Mouse (Mus musculus) adrenal gland, adult 18-20 months (tissue): ENCODE measurements around the gene Slc23a2. TPM values are rescaled to one million over a fixed set of nuclear protein-coding genes. Genes with fewer than 3 reads are reported as not detected.
A peak's percentile ranks its signal among the peaks of the same experiment; 100 is the strongest.

Experiments used
- DNase-seq, 2 experiments: peaks; one replicate each; pipeline ENCODE4 v3.0.0; 2021 to 2022; ENCODE audit warnings: low spot score in 2 of 2
- total RNA-seq, 2 experiments: library from RNA; stranded (reverse); gene quantifications; 1 replicate in 1 of 2; 2 replicates in 1 of 2; pipeline ENCODE4 v1.2.3; 2021

Slc23a2 gene
- total RNA-seq, 2 experiments from 2014 or later: 239 to 346 TPM

DNA sequence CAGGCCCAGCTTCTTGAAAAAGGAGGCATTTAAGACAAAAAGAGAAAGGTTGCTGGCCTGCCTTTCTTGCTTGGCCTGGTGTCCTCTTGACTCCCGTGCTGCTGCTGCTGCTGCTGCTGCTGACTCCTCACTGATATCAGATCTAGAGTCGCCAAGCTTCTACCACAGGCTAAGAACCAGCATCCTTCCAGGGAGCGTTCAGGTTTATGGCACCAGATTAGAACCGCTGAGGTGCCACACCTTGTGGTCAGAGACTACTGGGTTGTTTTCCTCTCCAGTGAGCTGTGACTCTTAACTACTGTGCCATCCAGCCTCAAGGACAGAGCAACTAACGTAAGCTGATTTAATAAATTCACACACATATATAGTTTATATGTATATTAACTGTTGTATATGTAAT, 93.1 kb downstream of the Slc23a2 start:
- DNase-seq: no peak

DNA sequence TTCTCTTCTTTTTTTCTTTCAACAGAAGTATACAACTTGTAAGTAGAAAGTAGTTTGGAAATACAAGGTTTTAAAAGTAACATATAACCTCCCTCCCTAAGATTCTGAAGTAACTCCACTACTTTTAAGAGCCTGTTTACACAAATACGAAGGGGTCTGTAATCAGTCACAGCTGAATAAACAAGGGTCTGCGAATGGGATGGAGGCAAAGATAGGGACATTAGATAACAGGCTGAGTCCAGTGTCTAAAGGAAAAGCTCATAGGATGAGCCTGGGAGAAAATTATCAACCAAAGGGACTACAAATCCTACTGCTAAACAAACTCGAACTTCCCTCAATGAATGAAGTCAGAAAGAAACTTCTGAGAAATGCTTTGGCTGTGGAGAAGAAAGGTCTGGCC, 95.0 kb downstream of the Slc23a2 start:
- no peak for DNase-seq

DNA sequence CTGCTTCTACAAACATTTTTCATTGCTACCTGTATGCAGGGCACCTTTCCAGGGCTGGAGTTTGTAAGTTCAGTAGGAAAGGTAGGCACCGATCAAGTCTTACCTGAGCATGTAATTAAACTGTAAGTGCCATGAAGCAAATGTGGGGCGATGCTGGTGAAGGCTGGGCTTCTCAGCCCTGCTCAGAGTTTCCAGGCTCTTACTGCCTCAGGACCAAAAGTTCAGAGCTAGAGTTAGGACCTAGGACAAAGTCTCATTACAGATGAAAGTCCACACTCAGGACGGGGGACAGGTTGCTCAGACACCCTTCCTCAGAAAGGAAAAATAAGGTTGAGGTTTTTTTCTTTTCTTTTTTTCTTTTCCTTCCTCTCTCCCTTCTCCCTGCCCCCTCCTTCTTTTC, 95.4 kb downstream of the Slc23a2 start:
- no peak for DNase-seq

DNA sequence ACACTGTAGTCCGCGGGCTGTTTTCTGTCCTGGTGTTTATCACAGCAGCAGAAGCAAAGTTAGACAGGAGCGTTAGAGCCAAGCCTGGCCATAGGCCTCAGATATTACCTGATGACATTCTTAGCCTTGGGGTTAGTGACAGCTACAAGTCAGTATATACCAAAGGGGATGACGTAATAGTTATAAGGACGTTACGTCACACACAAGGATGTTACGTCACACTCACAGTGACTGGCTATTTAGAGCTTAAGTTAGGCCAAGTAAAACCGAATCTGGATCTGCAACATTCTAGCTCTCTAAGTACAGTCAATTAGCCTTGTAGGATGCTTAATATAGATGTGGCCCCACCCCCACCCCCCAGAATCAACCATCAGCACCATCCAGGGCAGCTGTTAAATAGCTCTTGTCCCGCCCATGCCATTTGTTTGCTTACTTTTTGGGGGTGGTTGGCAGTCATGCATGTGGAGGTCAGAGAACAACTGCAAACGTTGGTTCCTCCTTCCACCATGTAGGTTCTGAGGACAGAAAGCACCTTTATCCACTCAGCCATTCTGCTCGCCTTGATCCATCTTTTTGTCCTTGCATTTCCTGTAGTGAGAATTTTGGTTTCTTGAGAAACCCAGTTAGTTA, 96.7 kb downstream of the Slc23a2 start:
- no peak for DNase-seq

DNA sequence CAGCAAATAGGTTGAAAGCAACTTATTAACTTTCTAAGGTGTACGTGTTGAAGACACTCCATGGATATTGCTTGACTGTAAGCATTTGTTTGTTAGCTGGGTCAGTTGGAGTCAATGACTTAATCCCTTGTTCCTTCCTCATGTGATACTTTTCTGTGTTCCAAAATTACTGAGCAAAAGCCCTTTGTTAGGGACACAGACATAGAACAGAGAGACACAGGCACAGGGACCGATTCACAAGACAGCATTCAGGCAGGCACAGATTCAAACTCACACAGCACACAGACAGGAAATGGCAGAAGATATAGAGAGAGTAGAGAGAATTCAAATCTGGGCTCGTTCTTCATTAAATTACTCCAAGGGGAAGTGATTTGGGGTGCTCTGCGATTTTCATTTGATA, 97.5 kb downstream of the Slc23a2 start:
- no peak for DNase-seq

DNA sequence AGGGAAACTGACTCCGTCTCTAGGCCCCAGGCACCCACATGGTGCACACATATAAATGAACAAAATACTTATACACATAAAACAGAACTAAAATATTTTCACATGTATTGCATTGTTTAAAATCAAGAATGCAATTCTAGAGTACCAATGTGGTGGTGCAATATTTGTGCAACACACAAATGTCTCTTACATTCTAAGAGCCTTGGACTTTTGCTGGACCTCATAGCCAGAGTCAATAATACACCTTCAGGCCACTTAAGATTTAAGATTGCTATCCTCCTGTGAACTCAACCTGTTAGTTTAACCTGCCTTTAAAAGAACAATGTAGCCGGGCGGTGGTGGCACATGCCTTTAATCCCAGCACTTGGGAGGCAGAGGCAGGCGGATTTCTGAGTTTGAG, 98.2 kb downstream of the Slc23a2 start:
- no peak for DNase-seq

DNA sequence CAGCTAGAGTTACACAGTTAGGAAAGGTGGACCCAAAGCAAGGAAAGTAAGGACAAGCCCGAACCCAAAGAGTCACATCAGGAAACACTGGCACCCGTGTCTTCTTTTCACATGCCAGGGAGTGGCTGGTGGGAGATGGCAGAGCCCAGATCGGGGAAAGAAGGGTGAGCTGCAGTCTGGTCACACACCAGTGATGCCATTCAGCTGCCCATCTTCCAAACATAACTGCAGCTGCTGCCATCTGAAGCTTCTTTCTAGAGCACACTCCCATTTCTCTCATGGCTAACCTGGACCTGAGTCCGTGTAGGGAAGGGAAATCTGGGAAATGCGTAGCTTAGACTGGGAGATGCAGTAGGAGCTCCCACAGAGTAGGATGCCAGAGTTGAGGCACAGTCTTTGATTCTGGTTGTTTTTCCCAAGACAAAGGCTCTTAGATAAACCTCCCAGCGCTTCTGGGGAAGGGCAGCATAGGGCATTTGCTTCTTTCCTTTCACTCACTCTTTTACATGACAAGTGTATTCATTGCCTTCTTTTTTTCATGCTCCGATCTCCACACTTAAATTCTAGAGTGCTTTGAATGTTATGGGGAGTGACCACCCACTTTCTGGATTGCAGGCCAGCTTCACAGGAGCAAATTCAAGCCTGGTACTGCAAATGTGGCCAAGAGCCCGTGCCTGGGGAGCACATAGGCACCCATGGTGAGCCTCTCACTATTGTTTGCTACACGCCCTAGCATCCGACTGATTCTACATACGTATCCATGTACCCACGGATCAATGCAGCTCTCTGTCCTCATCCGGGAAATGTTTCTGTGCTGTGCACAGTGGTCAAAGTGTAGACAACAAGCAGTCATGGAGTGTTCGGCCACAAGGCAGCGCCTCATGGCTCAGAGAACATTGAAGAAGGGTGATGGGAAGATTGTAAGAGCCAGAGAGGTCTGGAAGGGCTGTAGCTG, 100.3 kb downstream of the Slc23a2 start:
- no peak for DNase-seq

DNA sequence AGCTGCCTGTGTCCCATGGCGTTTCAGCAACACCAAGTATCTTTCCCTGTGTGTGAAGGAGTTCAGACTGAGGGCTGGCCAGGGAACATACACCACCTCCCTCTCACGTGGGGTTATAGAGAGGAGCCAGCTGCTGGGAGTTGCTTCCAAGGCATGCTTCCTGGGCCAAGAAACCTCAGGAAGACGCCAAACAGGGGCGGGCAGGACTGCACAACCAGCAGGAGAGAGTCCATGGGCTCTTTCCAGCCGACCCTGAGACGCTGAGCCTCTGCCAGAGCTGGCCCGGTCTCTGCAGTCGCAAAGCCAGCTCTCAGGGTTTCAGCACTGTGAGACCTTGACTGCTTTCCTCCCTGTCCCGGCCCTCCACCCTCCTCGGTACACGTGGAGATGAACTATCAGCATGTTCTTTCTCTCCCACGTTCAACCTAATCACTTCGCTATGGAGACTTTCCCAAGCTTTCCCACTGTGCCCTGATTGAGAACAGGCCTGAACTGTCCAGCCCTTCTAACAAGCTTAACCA, 101.7 kb downstream of the Slc23a2 start:
- peak; percentile 47 to 48 for DNase-seq

DNA sequence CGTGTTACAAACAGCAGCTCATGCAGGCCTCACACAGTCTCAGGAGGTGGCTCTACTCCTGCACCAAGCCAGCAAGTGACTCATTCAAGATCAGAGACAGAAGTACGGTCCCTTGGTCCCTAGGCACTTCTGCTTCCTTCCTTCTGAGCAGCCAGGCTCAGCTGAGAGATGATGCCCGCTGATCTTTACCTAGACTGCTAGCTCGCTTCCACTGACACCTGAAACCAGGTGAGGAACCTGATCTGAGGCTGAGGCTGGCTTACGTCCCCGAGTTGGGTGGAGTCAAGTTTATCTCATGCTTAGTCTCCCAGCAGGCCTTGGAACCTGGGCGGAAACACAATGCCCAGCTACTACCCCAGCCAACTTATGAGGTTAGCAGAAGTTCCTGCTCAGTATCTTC, 105.0 kb downstream of the Slc23a2 start:
- DNase-seq: no peak

DNA sequence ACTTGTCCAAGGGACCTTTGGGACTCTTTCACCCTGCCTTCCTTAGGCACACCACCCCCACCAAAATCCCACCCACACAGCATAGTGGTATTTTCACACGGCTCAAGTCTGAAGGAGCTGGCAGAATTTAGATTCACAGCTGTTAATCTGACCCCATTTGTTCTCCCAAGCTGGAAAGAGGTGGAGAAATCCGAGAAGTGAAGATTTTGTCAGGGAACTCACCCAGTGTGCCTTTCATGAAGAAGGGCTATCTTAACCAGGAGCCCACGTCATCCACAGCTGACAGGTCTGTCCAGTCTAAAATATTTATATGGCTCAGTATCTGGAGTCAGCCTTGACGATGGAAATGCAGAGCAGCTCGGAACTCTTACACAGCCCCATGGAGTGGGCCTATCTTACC, 108.6 kb downstream of the Slc23a2 start:
- DNase-seq: no peak

DNA sequence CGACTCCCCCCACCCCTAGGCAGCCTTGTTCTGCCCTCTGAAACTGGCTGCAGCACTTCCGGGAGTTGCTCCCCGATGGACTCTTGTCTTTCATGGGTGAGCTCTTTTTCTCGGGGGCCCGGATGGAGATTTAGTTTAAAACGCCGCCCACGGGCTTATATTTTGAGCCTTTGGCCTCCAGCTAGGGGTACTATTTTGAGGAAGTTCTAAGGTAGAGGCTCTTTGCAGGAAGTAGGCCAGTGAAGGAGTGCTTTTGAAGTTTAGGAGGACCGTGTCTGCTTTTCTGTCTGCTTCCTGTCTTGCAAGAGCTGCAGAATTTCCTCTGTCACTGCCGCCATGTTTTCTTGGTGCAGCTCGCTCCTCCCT, 109.5 kb downstream of the Slc23a2 start:
- DNase-seq: no peak

DNA sequence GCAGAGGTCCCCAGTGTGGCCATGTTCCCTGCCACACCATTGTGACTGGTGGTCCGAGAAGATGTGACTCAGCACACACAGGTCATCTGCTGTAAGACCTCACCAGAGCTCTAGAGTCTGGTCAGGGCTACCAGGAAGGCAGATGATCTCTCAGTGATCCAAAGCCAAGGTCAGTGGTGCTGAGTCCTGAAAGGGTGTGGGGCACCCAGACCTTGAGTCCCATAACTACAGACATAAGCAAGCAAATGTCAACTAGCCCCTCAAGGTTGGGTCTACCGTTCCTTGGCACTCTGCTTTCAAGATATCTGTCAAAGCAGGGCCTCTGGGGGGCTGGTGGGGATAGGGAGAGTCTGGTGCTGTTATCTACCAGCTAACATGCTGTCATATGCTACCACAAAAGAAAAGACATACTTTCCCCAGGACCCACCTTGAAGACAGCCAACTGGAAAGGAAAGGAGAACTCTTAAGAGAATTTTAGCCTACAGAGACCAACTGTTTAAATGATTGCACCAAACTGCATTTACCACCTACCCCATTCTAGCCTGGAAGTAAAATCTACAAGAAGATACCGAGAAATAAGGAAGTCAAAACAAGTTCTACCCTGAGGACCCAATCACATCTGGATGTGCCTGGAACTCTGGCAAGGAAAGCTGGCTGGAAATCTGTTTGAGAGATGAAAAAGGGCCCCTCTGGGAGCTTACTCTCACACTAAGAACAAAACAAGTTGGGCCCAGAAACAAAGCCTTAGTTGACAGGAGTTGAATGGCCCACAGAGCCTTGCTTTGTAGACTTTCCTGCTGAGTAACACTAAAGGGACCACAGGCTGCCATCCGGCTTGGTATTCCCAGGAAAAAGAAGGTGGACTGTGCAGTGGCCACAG, 110.1 kb downstream of the Slc23a2 start:
- no peak for DNase-seq

DNA sequence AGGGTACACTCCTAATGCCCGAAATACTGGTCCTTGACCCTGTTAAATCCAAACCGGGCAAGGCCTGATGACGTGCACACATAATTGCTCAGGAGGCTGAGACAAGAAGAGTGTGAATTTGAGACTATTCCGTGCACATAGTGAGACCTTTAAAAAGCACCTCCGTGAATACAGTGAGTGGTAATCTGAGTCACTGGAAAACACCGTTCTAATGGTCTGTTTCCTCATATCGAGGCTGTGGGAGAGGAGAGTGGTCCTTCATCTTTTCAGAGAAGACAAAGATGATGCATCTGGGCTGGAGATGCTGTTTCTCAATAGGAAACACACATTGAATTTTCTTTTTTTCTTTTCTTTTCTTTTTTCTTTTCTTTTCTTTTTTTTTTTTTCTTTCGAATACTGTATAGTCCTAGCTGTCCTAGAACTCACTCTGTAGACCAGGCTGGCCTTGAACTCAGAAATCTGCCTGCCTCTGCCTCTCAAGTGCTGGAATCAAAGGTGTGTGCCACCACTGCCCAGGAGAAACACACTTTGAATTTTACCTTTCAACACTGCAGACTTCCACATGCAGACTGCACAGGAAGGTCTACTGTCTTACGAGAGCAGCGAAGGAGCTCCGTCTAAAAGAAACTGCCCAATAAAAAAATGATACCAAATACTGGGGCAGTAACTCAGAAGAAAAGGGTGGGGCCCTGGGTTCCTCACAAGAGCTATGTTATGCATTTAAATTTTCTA, 113.4 kb downstream of the Slc23a2 start:
- DNase-seq: no peak

DNA sequence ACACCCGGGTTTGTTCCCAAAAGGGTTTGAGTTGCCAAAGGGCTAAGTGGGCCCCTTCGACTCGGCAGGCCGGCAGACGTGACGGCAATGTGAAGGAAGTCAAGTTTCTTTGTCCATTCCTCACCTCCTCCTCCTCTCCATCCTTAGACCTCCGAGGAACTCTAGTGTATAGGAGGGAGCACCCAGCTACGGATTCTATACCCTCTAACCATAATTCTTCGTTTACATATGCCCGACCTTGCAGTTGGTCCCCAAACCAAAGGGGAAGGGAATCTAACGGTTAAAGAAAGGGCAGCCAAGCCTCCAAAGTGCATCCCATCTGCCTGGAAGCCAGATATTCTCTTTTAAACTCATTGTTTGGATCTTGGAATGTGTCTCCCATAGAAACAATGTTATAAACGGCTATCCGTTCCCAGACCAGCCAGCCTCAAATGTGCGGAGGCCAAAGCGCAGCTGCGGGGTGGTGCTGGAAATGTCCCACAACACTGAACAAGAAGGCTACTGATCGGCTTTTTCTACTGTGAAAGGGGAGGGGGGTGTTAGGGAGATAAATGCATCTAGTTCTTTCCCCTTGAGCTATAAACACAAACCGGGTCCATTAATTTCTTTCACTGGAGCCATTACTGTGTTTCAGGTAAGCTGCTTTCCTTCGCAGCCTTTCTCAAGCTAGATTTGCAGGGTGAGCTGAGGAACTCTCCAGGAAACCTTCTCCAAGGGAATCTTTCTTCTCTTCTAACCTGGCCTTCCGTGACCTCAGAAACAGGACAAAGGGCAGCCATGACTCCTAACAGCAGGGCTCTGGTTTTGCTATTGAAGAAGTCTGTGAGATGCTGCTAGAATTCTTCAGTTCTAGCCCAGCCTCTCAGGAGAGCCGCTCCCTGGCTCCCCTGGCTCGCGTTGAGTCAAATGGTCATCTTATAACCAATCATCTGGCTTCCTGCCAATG, 114.2 kb downstream of the Slc23a2 start:
- no peak for DNase-seq

DNA sequence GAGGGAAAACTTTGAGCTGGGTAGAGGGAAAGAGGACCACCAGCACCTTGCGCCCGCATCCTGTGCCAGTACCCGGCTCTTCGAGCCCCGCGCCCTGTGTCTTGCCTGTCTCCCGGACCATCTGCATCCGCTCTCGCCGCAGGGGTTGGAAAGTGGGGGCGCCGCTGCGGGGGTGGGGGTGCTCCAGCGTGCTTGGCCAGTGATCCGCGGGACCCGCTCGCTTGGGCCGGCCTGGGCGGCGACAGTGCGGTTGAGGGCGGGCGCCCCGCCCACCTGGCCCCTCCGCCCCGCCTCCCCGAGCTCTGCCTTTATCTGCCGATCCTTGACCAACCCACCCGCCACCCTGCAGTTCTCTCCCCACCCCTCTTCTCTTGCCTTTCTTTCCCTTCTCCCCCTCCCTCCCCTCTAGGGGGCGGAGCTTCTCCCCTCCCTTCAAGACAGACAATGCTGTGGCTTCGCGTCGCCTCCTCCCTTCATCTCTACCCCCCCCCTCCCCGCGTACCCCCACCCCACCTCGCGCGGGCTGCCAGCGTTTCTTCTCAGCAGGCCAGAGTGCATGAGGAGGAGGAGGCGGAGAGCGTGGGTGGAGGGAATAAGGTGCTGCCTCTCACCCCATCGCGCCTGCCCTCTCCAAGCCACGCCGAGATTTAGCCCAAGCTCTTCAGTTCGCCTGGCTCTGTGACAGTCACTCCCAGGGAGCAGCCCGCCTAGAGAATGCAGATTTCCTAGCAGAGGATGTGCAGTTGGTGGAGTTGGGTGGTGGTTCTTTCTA, 115.1 kb downstream of the Slc23a2 start, which contains the start of gene Rassf2:
Gene Rassf2 (minus strand): TSS at position 613 of the 772 bp plus-strand sequence.
- DNase-seq: peak; percentile 51 to 67

DNA sequence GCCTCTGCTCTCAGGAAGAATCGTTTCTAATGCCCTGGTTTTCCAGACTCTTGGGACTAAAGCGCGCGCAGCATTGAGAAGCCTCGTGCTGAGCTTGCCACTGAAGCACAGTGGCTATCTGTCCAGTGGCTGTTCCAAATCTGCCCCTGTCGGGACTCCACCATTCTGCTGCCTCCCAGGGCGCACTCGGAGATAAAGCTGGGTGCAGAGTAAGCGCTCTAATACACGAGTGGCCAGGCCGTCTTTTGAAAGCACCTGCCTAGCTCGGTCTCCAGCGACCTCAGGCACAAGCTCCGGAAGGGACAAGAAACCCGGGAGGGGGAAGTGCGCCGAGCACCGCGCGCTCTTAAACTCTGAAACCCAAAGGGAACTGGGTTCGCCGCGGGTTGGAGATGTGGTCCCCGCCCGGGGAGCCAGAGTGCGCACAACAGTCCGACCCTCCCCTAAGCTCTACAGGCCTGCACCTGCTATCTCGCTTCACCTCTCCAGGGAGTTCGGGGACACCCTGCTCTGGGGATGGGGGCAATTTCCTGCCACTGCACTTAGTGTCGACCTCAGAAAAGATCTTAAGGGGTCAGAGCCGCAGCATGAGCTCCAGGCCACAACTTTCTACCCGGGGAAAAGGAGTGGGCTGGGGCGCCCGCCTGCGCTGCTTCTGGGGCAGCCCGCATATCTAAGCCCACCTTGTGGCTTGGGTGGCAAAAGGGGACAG, 115.9 kb downstream of the Slc23a2 start:
- DNase-seq: peak; percentile 30 to 38

DNA sequence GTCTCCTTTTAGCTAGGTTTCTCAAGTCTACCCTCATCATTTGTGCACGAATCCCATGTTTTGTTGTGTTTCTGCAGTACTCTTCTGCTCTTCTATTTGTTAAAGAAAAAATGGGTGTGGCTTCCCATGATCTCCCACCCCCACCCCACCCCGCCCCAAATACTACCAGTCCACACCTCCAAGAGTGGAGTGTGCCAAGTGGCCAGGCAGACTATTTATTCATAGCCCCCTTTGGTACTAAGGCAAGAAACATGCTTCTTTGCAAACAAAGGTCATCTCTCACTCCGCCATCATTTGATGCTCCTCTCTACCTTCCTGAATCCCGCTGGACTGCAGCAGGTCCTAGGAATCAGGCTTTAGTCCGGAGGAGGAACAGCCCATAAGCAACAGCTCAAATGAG, 116.8 kb downstream of the Slc23a2 start:
- DNase-seq: no peak

DNA sequence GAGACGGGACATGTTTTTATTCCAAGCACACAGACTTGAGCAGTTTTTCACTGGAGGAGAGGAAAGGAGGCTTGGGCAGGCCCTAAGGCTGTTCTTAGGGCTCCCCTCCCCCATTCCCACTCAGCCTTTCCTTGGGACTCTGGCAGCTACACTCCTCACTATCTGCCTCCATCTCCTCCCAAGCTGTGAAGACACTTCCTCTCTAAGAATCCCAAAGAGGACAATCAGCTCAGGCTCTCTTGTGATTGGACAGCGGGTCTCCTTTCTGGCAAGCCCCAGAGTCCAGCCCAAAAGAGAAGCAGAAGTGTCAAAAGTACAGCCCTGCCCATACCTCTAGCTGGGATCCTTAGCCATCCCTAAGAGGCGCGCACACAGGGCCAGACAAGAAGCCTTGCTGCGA, 117.5 kb downstream of the Slc23a2 start:
- DNase-seq: no peak
